Mouse (Mus musculus) MEL (cell line): ENCODE measurements at regions not wholly inside any gene's neighbourhood (a gene's known extent, or its start where the extent isn't known, plus 50 kb on each side); places are given as distances from the start of the nearest gene placed in this dataset.

ENCODE experiments used
- DNase-seq: peaks from one replicate; pipeline ENCODE4 v3.0.0; 2011; ENCODE audit warnings: low read depth, low spot score
- H3K27ac ChIP-seq: 2 replicates; pipeline ENCODE4 v1.5.1; 2012; ENCODE audit warnings: low read depth, mild to moderate bottlenecking, control low read depth, low read length, moderate library complexity; ENCODE audit not compliant: control insufficient read depth
- H3K27me3 ChIP-seq, 2 experiments: fragments of 150-350 bp in 1 of 2; sonication (generic) in 1 of 2; 2 replicates each; pipeline ENCODE4 v1.6.1; 2012; ENCODE audit warnings: low read length in 2 of 2, mild to moderate bottlenecking in 2 of 2, improper control_type of control experiment in 1 of 2, moderate library complexity in 1 of 2; ENCODE audit not compliant: insufficient read depth in 2 of 2, control insufficient read depth in 1 of 2
- H3K36me3 ChIP-seq, 2 experiments: 2 replicates each; pipeline ENCODE4 v1.6.1; 2012 to 2014; ENCODE audit warnings: low read length in 2 of 2, improper control_type of control experiment in 1 of 2, inconsistent platforms in 1 of 2, mild to moderate bottlenecking in 1 of 2; ENCODE audit not compliant: insufficient read depth in 2 of 2, control insufficient read depth in 1 of 2
- H3K4me1 ChIP-seq, 2 experiments: fragments of 150-350 bp in 1 of 2; sonication (generic) in 1 of 2; 2 replicates each; pipeline ENCODE4 v1.6.1; 2012; ENCODE audit warnings: low read length in 2 of 2, improper control_type of control experiment in 1 of 2, mild to moderate bottlenecking in 1 of 2; ENCODE audit not compliant: insufficient read depth in 2 of 2, control insufficient read depth in 1 of 2
- H3K4me3 ChIP-seq, 2 experiments: fragments of 150-350 bp in 1 of 2; sonication (generic) in 1 of 2; 2 replicates each; pipeline ENCODE4 v1.5.1; 2012; ENCODE audit warnings: low read depth in 2 of 2, low read length in 2 of 2, mild to moderate bottlenecking in 2 of 2, moderate library complexity in 2 of 2, control low read depth in 1 of 2, improper control_type of control experiment in 1 of 2; ENCODE audit not compliant: control insufficient read depth in 1 of 2, insufficient read depth in 1 of 2
- H3K79me2 ChIP-seq: 2 replicates; pipeline ENCODE4 v1.6.1; 2012; ENCODE audit warnings: mild to moderate bottlenecking, low read length, moderate library complexity; ENCODE audit not compliant: control insufficient read depth, poor library complexity, insufficient read depth
- H3K9ac ChIP-seq: 2 replicates; pipeline ENCODE4 v1.6.1; 2012; ENCODE audit warnings: low read depth, mild to moderate bottlenecking, control low read depth, low read length, moderate library complexity; ENCODE audit not compliant: control insufficient read depth, poor library complexity, severe bottlenecking
- H3K9me3 ChIP-seq: fragments of 150-350 bp; sonication (generic); replicated peaks from 2 replicates; pipeline ENCODE4 v1.6.1; 2012; ENCODE audit warnings: mild to moderate bottlenecking, low read length, improper control_type of control experiment, moderate library complexity; ENCODE audit not compliant: insufficient read depth
- BHLHE40 ChIP-seq: IDR thresholded peaks from 2 replicates; pipeline ENCODE4 v1.6.1; 2012; ENCODE audit warnings: low read depth, mild to moderate bottlenecking, inconsistent platforms, low read length, improper control_type of control experiment, borderline replicate concordance
- CHD1 ChIP-seq: IDR thresholded peaks from 2 replicates; pipeline ENCODE4 v1.6.1; 2012; ENCODE audit warnings: low read depth, mild to moderate bottlenecking, inconsistent platforms, low read length, improper control_type of control experiment
- CHD2 ChIP-seq: IDR thresholded peaks from 2 replicates; pipeline ENCODE4 v1.6.1; 2011; ENCODE audit warnings: low read length, improper control_type of control experiment
- CTCF ChIP-seq, 3 experiments: IDR thresholded peaks in 2 of 3; conservative IDR thresholded peaks in 1 of 3; 2 replicates each; pipeline ENCODE4 v1.5.1; 2011 to 2012; ENCODE audit warnings: low read length in 3 of 3, low read depth in 2 of 3, mild to moderate bottlenecking in 2 of 3, improper control_type of control experiment in 1 of 3, inconsistent platforms in 1 of 3, mixed read lengths in 1 of 3, moderate library complexity in 1 of 3; ENCODE audit not compliant: control insufficient read depth in 1 of 3, insufficient read depth in 1 of 3, poor library complexity in 1 of 3, severe bottlenecking in 1 of 3
- E2F4 ChIP-seq: IDR thresholded peaks from 2 replicates; pipeline ENCODE4 v1.6.1; 2011; ENCODE audit warnings: low read depth, low read length, improper control_type of control experiment, borderline replicate concordance
- ELF1 ChIP-seq: IDR thresholded peaks from 2 replicates; pipeline ENCODE4 v1.6.1; 2014; ENCODE audit warnings: low read depth, mild to moderate bottlenecking, inconsistent platforms, low read length, improper control_type of control experiment, moderate library complexity
- EP300 ChIP-seq, 2 experiments: IDR thresholded peaks; 2 replicates each; pipeline ENCODE4 v1.6.1; 2011; ENCODE audit warnings: improper control_type of control experiment in 2 of 2, low read length in 2 of 2, low read depth in 1 of 2, mild to moderate bottlenecking in 1 of 2
- ETS1 ChIP-seq: IDR thresholded peaks from 2 replicates; pipeline ENCODE4 v1.6.1; 2012; ENCODE audit warnings: low read depth, mild to moderate bottlenecking, inconsistent platforms, low read length, improper control_type of control experiment, moderate library complexity
- GABPA ChIP-seq: IDR thresholded peaks from 2 replicates; pipeline ENCODE4 v1.6.1; 2012; ENCODE audit warnings: low read depth, mild to moderate bottlenecking, inconsistent platforms, low read length, improper control_type of control experiment, moderate library complexity
- GATA1 ChIP-seq: IDR thresholded peaks from 2 replicates; pipeline ENCODE4 v1.6.1; 2011; ENCODE audit warnings: low read depth, low read length, improper control_type of control experiment
- HCFC1 ChIP-seq: IDR thresholded peaks from 2 replicates; pipeline ENCODE4 v1.6.1; 2012; ENCODE audit warnings: low read depth, mild to moderate bottlenecking, inconsistent platforms, low read length, improper control_type of control experiment, moderate library complexity
- JUND ChIP-seq: IDR thresholded peaks from 2 replicates; pipeline ENCODE4 v1.6.1; 2011; ENCODE audit warnings: low read depth, mild to moderate bottlenecking, improper control_type of control experiment, low read length
- KAT2A ChIP-seq: conservative IDR thresholded peaks from 2 replicates; pipeline ENCODE4 v1.6.1; 2012; ENCODE audit warnings: low read depth, low read length, improper control_type of control experiment, inconsistent platforms
- MAFK ChIP-seq: IDR thresholded peaks from 2 replicates; pipeline ENCODE4 v1.6.1; 2011; ENCODE audit warnings: low read depth, mild to moderate bottlenecking, low read length, improper control_type of control experiment, borderline replicate concordance
- MAX ChIP-seq: IDR thresholded peaks from 2 replicates; pipeline ENCODE4 v1.6.1; 2011; ENCODE audit warnings: low read length, improper control_type of control experiment
- MAZ ChIP-seq: IDR thresholded peaks from 2 replicates; pipeline ENCODE4 v1.6.1; 2012; ENCODE audit warnings: low read depth, mild to moderate bottlenecking, inconsistent platforms, low read length, improper control_type of control experiment
- MEF2A ChIP-seq: IDR thresholded peaks from 2 replicates; pipeline ENCODE4 v1.6.1; 2014; ENCODE audit warnings: low read depth, mild to moderate bottlenecking, inconsistent platforms, low read length, improper control_type of control experiment; ENCODE audit not compliant: poor library complexity, insufficient replicate concordance, severe bottlenecking; ENCODE audit errors: extremely low read depth
- MXI1 ChIP-seq: IDR thresholded peaks from 2 replicates; pipeline ENCODE4 v1.6.1; 2011; ENCODE audit warnings: mild to moderate bottlenecking, low read depth, low read length, improper control_type of control experiment
- MYB ChIP-seq: IDR thresholded peaks from 2 replicates; pipeline ENCODE4 v1.6.1; 2011; ENCODE audit warnings: mild to moderate bottlenecking, low read depth, low read length, improper control_type of control experiment
- MYC ChIP-seq: IDR thresholded peaks from 2 replicates; pipeline ENCODE4 v1.6.1; 2011; ENCODE audit warnings: low read depth, mild to moderate bottlenecking, low read length, improper control_type of control experiment, moderate library complexity
- NELFE ChIP-seq: IDR thresholded peaks from 2 replicates; pipeline ENCODE4 v1.6.1; 2011; ENCODE audit warnings: low read depth, low read length, improper control_type of control experiment
- NRF1 ChIP-seq: IDR thresholded peaks from 2 replicates; pipeline ENCODE4 v1.6.1; 2014; ENCODE audit warnings: low read depth, mild to moderate bottlenecking, inconsistent platforms, low read length, improper control_type of control experiment, moderate library complexity; ENCODE audit not compliant: poor library complexity, insufficient read depth, severe bottlenecking
- POLR2A ChIP-seq, 2 experiments: IDR thresholded peaks; 2 replicates each; pipeline ENCODE4 v1.6.1; 2011 to 2012; ENCODE audit warnings: low read length in 2 of 2, mild to moderate bottlenecking in 2 of 2, control low read depth in 1 of 2, improper control_type of control experiment in 1 of 2, low read depth in 1 of 2, moderate library complexity in 1 of 2; ENCODE audit not compliant: control insufficient read depth in 1 of 2, insufficient read depth in 1 of 2, poor library complexity in 1 of 2
- POLR2AphosphoS2 ChIP-seq: IDR thresholded peaks from 2 replicates; pipeline ENCODE4 v1.6.1; 2011; ENCODE audit warnings: low read length, improper control_type of control experiment
- POLR2AphosphoS5 ChIP-seq: IDR thresholded peaks from 2 replicates; pipeline ENCODE4 v1.6.1; 2012; ENCODE audit warnings: low read depth, borderline replicate concordance, mild to moderate bottlenecking, inconsistent platforms, low read length, moderate library complexity, mixed read lengths
- RCOR1 ChIP-seq: IDR thresholded peaks from 2 replicates; pipeline ENCODE4 v1.6.1; 2012; ENCODE audit warnings: low read depth, mild to moderate bottlenecking, inconsistent platforms, low read length, improper control_type of control experiment
- SIN3A ChIP-seq: IDR thresholded peaks from 2 replicates; pipeline ENCODE4 v1.6.1; 2012; ENCODE audit warnings: low read length, improper control_type of control experiment, inconsistent platforms
- SMC3 ChIP-seq: IDR thresholded peaks from 2 replicates; pipeline ENCODE4 v1.6.1; 2011; ENCODE audit warnings: low read depth, low read length, improper control_type of control experiment
- TAL1 ChIP-seq: IDR thresholded peaks from 2 replicates; pipeline ENCODE4 v1.6.1; 2012; ENCODE audit warnings: mild to moderate bottlenecking, inconsistent platforms, low read length, moderate library complexity, mixed read lengths
- TBP ChIP-seq: IDR thresholded peaks from 2 replicates; pipeline ENCODE4 v1.8.0; 2011; ENCODE audit warnings: low read depth, low read length, improper control_type of control experiment
- TCF12 ChIP-seq: IDR thresholded peaks from 2 replicates; pipeline ENCODE4 v1.6.1; 2014; ENCODE audit warnings: low read depth, mild to moderate bottlenecking, inconsistent platforms, low read length, improper control_type of control experiment, moderate library complexity
- UBTF ChIP-seq: IDR thresholded peaks from 2 replicates; pipeline ENCODE4 v1.6.1; 2012; ENCODE audit warnings: low read depth, mild to moderate bottlenecking, inconsistent platforms, low read length, improper control_type of control experiment, moderate library complexity, borderline replicate concordance; ENCODE audit not compliant: insufficient read depth
- USF1 ChIP-seq: IDR thresholded peaks from 2 replicates; pipeline ENCODE4 v1.6.1; 2014; ENCODE audit warnings: low read depth, mild to moderate bottlenecking, inconsistent platforms, low read length, improper control_type of control experiment, moderate library complexity
- USF2 ChIP-seq, 2 experiments: IDR thresholded peaks; 2 replicates each; pipeline ENCODE4 v1.6.1; 2011 to 2012; ENCODE audit warnings: improper control_type of control experiment in 2 of 2, low read length in 2 of 2, borderline replicate concordance in 1 of 2, inconsistent platforms in 1 of 2, low read depth in 1 of 2, mild to moderate bottlenecking in 1 of 2; ENCODE audit not compliant: insufficient read depth in 1 of 2
- ZC3H11A ChIP-seq: IDR thresholded peaks from 2 replicates; pipeline ENCODE4 v1.6.1; 2012; ENCODE audit warnings: low read depth, mild to moderate bottlenecking, inconsistent platforms, low read length, improper control_type of control experiment
- ZKSCAN1 ChIP-seq: IDR thresholded peaks from 2 replicates; pipeline ENCODE4 v1.6.1; 2012; ENCODE audit warnings: low read depth, mild to moderate bottlenecking, inconsistent platforms, low read length, improper control_type of control experiment, moderate library complexity
- ZMIZ1 ChIP-seq: IDR thresholded peaks from 2 replicates; pipeline ENCODE4 v1.6.1; 2012; ENCODE audit warnings: low read depth, mild to moderate bottlenecking, inconsistent platforms, low read length, improper control_type of control experiment, moderate library complexity
- ZNF384 ChIP-seq: IDR thresholded peaks from 2 replicates; pipeline ENCODE4 v1.6.1; 2012; ENCODE audit warnings: low read depth, mild to moderate bottlenecking, inconsistent platforms, low read length, improper control_type of control experiment

GRCm38 (mm10) chr1:166876452-166876851 lies 124.8 kb upstream of the Fam78b start:
- Histone ChIP-seq H3K4me3 (no peak overlapping the region), H3K9ac (no peak overlapping the region), H3K79me2 (no peaks in the 10 kb centered on the region), H3K9me3 (no peaks in the 10 kb centered on the region), H3K27me3 (no peaks in the 10 kb centered on the region), H3K27ac (peak overlapping the region; percentile 43; the same call in 1 of the 2 replicates), H3K36me3 (peaks cover 0 to 15% of the 10 kb centered on the region in 2 experiments; a peak in 2 of 4 replicates), H3K4me1 (peaks cover 5 to 8% of the 10 kb centered on the region in 2 experiments; a peak in 3 of 4 replicates)
- DNase-seq, result peak; percentile 57
- no peak for TF ChIP-seq POLR2AphosphoS5
- no peak for TF ChIP-seq RCOR1
- TF ChIP-seq ZNF384, result no peak
- no peak for TF ChIP-seq TBP
- no peak for TF ChIP-seq MYB
- no peak for TF ChIP-seq CTCF (IDR thresholded peaks at IDR 0.05 in 2 of 3, conservative IDR thresholded peaks at IDR 0.05 in 1 of 3; ENCODE audit: control insufficient read depth in 1 of 3, insufficient read depth in 1 of 3, low read depth in 2 of 3, low read length in 3 of 3, poor library complexity in 1 of 3, severe bottlenecking in 1 of 3)
- TF ChIP-seq JUND, result no peak
- no peak for TF ChIP-seq CHD1
- peak in 1 of 2 experiments; percentile 61; a peak in 1 of 4 replicates for TF ChIP-seq EP300 (IDR thresholded peaks at IDR 0.05; ENCODE audit: low read depth in 1 of 2, low read length in 2 of 2)
- no peak for TF ChIP-seq ZKSCAN1
- 0 out of 2 replicates have a peak, but pooled peaks have one; percentile 15 for TF ChIP-seq TCF12
- no peak for TF ChIP-seq ELF1
- no peak for TF ChIP-seq POLR2AphosphoS2
- TF ChIP-seq MAZ, result no peak
- no peak for TF ChIP-seq BHLHE40
- no peak for TF ChIP-seq E2F4
- no peak for TF ChIP-seq TAL1
- TF ChIP-seq NELFE, result no peak
- TF ChIP-seq ZMIZ1, result no peak
- TF ChIP-seq SMC3, result no peak
- TF ChIP-seq ETS1, result peak; percentile 47
- TF ChIP-seq MYC, result 0 out of 2 replicates have a peak, but pooled peaks have one; percentile 27
- TF ChIP-seq SIN3A, result no peak
- TF ChIP-seq USF1, result no peak
- TF ChIP-seq GABPA, result no peak
- TF ChIP-seq ZC3H11A, result no peak
- no peak for TF ChIP-seq POLR2A (IDR thresholded peaks at IDR 0.05; ENCODE audit: control insufficient read depth in 1 of 2, insufficient read depth in 1 of 2, low read depth in 1 of 2, low read length in 2 of 2, poor library complexity in 1 of 2)
- TF ChIP-seq MAFK, result no peak
- no peak for TF ChIP-seq NRF1
- TF ChIP-seq GATA1, result peak; percentile 68
- 0 out of 2 replicates have a peak, but pooled peaks have one; percentile 21 for TF ChIP-seq MAX
- TF ChIP-seq USF2 (IDR thresholded peaks at IDR 0.05; ENCODE audit: borderline replicate concordance in 1 of 2, insufficient read depth in 1 of 2, low read depth in 1 of 2, low read length in 2 of 2), result no peak
- TF ChIP-seq HCFC1, result no peak
- no peak for TF ChIP-seq UBTF
- no peak for TF ChIP-seq MEF2A
- TF ChIP-seq MXI1, result no peak
- TF ChIP-seq CHD2, result no peak
- TF ChIP-seq KAT2A, result no peak
